Mouse (Mus musculus) midbrain, embryonic 15.5 days (tissue): ENCODE data around the gene Nbea. TPM values are rescaled to one million over a fixed set of nuclear protein-coding genes. Genes with fewer than 3 reads are reported as not detected.
A peak's percentile ranks its signal among the peaks of the same experiment; 100 is the strongest.
"Not testable (repeated sequence)": the region's sequence is repeated elsewhere in the genome, so short reads cannot be mapped to it uniquely, and the experiment has no call there.

Experiments used
- ATAC-seq: fragments of 200-750 bp; cut with Nextera tagmentation; replicated peaks from 2 replicates; pipeline ENCODE4 v1.8.0; 2017; ENCODE audit warnings: moderate TSS enrichment
- H3K27ac ChIP-seq: fragments of 300-500 bp; sonication (generic); 2 replicates; pipeline ENCODE4 v1.5.1; 2015; ENCODE audit warnings: mild to moderate bottlenecking, inconsistent platforms
- H3K27me3 ChIP-seq: fragments of 300-500 bp; sonication (generic); replicated peaks from 2 replicates; pipeline ENCODE4 v1.6.1; 2015; ENCODE audit warnings: inconsistent platforms
- H3K36me3 ChIP-seq: fragments of 300-500 bp; sonication (generic); replicated peaks from 2 replicates; pipeline ENCODE4 v1.6.1; 2015; ENCODE audit warnings: inconsistent platforms
- H3K4me1 ChIP-seq: fragments of 300-500 bp; sonication (generic); 2 replicates; pipeline ENCODE4 v1.6.1; 2015; ENCODE audit warnings: inconsistent platforms
- H3K4me2 ChIP-seq: fragments of 300-500 bp; sonication (generic); 2 replicates; pipeline ENCODE4 v1.6.1; 2015; ENCODE audit warnings: inconsistent platforms, mild to moderate bottlenecking, moderate library complexity
- H3K4me3 ChIP-seq: fragments of 300-500 bp; sonication (generic); 2 replicates; pipeline ENCODE4 v1.5.1; 2015; ENCODE audit warnings: mild to moderate bottlenecking, inconsistent platforms
- H3K9ac ChIP-seq: fragments of 300-500 bp; sonication (generic); 2 replicates; pipeline ENCODE4 v1.6.1; 2015; ENCODE audit warnings: mild to moderate bottlenecking, inconsistent platforms
- H3K9me3 ChIP-seq: fragments of 300-500 bp; sonication (generic); 2 replicates; pipeline ENCODE4 v1.6.1; 2016; ENCODE audit warnings: inconsistent platforms
- WGBS: fragments of 180-500 bp; shearing (Covaris S2); methylation state at CpG from one replicate; pipeline ENCODE4 v1.1.7; 2015; ENCODE audit warnings: mixed read lengths; 5-methylcytosine and 5-hydroxymethylcytosine counted together
- polyA plus RNA-seq: library from polyadenylated mRNA; unstranded; fragments of >200 nt; fragmentation: Nextera tagmentation; extraction: Ambion mirVana; gene quantifications from 2 replicates; pipeline ENCODE4 v1.2.1, GENCODE M21; 2015

The Nbea gene
- polyA plus RNA-seq, 1 experiment from 2014 or later, result 61.0 TPM

DNA sequence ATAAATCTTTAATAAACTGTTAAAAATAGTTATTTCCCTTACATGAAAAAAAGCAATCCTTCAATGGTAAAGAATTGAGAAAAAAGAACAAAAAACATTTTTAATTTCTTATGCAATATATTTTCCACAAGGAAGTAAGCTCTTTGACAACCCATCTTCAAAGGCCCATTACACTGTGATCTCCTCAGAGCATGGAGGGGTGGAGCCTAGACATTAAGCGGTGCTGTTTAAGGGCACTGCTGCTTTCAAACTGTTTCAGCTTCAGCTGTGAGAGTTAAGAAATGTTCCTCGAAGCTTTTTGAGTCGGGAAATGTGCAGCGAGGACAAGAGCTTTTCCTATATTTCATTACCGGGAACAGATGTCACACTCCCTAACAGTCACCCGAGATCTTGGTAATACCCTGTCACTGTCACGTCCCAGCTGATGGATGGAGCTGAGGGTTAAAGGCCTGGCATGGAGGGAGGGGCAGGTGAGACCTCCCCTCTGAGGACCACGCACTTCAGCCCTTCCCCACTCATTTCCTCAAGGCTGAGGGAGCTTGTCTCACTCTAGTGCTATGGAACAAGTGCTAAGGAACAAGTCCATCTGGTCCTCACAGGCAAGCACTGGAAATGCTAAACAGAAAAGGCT is 547.8 kb downstream of the Nbea start:
- ATAC-seq, result 0 out of 2 replicates have a peak, but pooled peaks have one; percentile 22
- Histone ChIP-seq H3K9ac (no peak overlapping the region), H3K4me3 (no peak overlapping the region), H3K9me3 (no peaks in the 10 kb centered on the region), H3K4me1 (peaks cover 12% of the 10 kb centered on the region), H3K4me2 (no peak overlapping the region), H3K27me3 (no peaks in the 10 kb centered on the region), H3K36me3 (peaks cover 6% of the 10 kb centered on the region; the same call in 1 of the 2 replicates), H3K27ac (peak overlapping the region; percentile 73)
- WGBS, result 63% methylated on average over 8 of the region's 8 CpGs

DNA sequence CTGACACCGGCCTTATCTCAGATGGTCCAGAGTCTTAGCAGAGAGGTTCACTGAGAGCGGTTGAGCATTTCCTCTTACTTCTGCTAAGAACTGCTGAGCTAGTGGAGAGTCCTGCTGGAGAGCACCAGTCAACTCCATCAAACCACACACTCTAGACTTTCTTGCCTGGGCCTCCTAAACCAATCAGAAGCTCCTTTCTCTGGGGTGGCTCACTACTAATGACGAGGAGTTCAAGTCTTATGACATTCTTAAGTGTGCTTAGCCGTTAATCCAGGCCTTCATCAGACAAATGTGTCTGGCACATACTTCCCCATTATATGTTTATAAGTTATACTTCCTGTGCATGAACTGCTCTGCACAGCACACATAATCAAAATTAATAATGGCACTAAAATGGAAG is 556.4 kb downstream of the Nbea start:
- H3K4me3 ChIP-seq, result no peak overlapping the region
- H3K4me2 ChIP-seq, result no peak overlapping the region
- H3K36me3 ChIP-seq, result peaks cover 30% of the 10 kb centered on the region
- H3K9ac ChIP-seq, result no peak overlapping the region
- WGBS, result 94% methylated on average over 4 of the region's 4 CpGs
- H3K27me3 ChIP-seq, result no peaks in the 10 kb centered on the region
- H3K4me1 ChIP-seq, result no peaks in the 10 kb centered on the region
- H3K27ac ChIP-seq, result no peak overlapping the region
- no peaks in the 10 kb centered on the region for H3K9me3 ChIP-seq
- ATAC-seq, result no peak

DNA sequence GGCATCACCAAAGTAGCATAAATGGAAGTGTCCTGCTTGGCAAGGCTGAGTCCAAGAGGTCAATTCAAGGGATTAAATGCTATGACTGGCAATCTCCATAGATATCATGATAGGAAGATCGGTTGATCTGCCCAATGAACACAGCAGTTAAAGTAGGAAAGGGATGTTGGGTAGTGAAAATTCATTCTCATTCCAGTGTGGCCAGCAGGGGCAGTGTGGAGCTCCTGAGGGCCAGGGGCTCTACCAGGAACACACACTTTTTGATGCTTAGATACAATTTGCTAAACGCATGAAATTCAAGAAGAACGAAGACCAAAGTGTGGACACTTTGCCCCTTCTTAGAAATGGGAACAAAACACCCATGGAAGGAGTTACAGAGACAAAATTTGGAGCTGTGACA is 561.5 kb downstream of the Nbea start:
- not testable (repeated sequence) for H3K4me3 ChIP-seq, H3K27me3 ChIP-seq, H3K9ac ChIP-seq, ATAC-seq, H3K9me3 ChIP-seq, H3K4me2 ChIP-seq, H3K27ac ChIP-seq, H3K36me3 ChIP-seq, H3K4me1 ChIP-seq
- 98% methylated on average over 3 of the region's 3 CpGs for WGBS

DNA sequence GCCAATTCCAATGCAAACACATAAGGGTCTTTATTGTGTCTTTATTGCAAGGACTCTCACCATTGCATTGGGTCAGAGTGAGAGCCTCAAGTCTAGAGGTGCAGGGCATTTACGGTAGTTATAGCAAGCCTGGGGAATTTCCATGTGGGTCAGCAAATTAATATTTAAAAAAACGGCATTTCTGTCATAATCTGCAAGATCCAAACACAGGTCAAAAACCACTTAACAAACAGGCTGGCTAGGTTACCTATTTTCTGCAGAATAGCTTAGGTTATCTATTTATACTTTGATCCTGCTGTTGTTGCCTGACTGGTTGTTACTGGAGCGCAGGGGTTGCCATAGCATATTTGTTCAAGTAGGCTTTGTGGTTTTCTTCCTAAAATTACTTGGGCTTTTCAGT is 565.1 kb downstream of the Nbea start:
- WGBS, result 92% methylated on average over 3 of the region's 3 CpGs
- no peak for ATAC-seq

DNA sequence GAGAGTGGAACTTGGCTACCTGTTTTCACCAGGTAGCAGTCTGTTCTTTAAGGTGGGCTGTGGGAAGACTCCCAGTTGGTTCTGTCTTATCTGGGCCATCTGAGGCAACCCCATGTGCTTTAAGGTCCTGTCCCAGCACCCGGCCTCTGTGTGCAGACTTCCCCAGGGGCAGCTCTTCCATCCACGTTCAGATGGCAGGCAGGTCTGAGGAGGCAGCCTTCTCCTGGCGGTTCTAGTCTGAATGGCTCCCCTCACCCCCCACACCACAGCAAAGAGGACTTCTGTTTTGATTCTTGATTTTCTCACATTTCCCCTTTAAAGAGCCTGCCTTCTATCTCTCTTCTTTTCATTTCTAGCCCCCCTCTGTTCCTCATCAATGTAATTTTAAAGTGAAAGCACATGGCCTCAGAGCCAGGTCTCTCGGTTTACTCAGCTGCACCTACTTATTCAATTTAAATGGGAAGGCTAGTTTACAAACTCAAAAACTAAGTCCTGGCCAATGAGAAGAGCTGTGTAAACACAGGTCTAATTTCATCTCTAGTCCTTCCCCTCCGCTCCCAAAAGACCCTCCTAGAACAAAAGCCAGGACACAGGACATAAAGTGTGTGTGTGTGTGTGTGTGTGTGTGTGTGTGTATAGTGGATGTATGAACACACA is 570.9 kb downstream of the Nbea start:
- H3K4me2 ChIP-seq, result no peak overlapping the region
- H3K4me3 ChIP-seq, result no peak overlapping the region
- no peaks in the 10 kb centered on the region for H3K9me3 ChIP-seq
- WGBS, result 60% methylated on average over 5 of the region's 5 CpGs
- ATAC-seq, result no peak
- no peak overlapping the region for H3K27ac ChIP-seq
- H3K27me3 ChIP-seq, result no peaks in the 10 kb centered on the region
- no peak overlapping the region for H3K9ac ChIP-seq
- no peaks in the 10 kb centered on the region for H3K36me3 ChIP-seq
- H3K4me1 ChIP-seq, result no peaks in the 10 kb centered on the region

More for the DNA sequence above, 565.1 kb downstream of the Nbea start:
- H3K36me3 ChIP-seq, result 0 out of 2 replicates have a peak, but pooled peaks cover 4% of the 10 kb centered on the region
- H3K9me3 ChIP-seq, result no peaks in the 10 kb centered on the region
- H3K27ac ChIP-seq, result no peak overlapping the region
- H3K4me2 ChIP-seq, result no peak overlapping the region
- no peaks in the 10 kb centered on the region for H3K4me1 ChIP-seq
- no peaks in the 10 kb centered on the region for H3K27me3 ChIP-seq
- H3K9ac ChIP-seq, result no peak overlapping the region
- H3K4me3 ChIP-seq, result no peak overlapping the region

DNA sequence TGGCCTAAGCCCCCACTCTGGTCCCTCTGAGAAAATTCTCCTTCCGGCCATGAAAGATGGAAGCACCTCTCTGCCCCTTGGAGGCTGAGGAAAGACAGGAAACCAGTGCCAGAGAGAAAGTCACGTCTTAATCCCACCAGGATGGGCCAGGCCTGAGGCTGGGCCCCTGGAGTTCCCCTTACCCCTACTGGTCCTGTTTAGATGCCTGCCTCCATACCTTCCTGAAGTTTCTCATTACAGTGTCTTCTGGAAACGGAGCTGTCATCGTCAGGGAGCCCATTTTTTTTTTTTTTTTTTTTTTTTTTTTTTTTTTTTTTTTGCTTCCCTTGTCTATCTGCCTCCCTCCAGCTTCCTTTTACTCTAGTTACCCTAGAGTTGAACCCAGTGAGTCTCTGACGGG is 571.5 kb downstream of the Nbea start:
- H3K27me3 ChIP-seq, result no peaks in the 10 kb centered on the region
- H3K27ac ChIP-seq, result no peak overlapping the region
- no peaks in the 10 kb centered on the region for H3K9me3 ChIP-seq
- H3K4me2 ChIP-seq, result no peak overlapping the region
- ATAC-seq, result no peak
- no peaks in the 10 kb centered on the region for H3K36me3 ChIP-seq
- 65% methylated on average over 5 of the region's 5 CpGs for WGBS
- H3K4me1 ChIP-seq, result no peaks in the 10 kb centered on the region
- H3K9ac ChIP-seq, result no peak overlapping the region
- H3K4me3 ChIP-seq, result no peak overlapping the region

DNA sequence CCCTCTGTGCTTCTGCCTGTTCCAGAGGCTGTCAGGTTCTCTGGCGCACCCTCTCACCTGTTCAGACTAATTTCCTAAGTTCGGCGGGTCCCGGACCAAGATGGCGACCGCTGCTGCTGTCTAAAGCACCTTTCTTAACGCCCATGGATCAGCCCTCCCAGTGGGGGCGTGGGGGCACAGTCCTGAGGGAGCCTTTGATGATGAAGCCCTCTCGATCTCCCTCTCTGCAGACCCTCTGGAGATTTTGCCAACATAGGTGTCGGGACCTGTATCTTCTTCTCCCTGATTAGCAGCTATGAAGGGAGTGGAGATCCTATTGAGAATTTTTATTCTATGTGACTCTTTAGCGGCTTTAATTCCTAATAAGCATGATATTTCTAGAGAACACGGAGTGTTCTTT is 573.3 kb downstream of the Nbea start:
- WGBS, result 93% methylated on average over 12 of the region's 12 CpGs
- no peaks in the 10 kb centered on the region for H3K4me1 ChIP-seq
- no peak overlapping the region for H3K9ac ChIP-seq
- H3K36me3 ChIP-seq, result no peaks in the 10 kb centered on the region
- H3K4me2 ChIP-seq, result no peak overlapping the region
- no peak for ATAC-seq
- H3K9me3 ChIP-seq, result no peaks in the 10 kb centered on the region
- no peaks in the 10 kb centered on the region for H3K27me3 ChIP-seq
- no peak overlapping the region for H3K27ac ChIP-seq
- H3K4me3 ChIP-seq, result no peak overlapping the region

DNA sequence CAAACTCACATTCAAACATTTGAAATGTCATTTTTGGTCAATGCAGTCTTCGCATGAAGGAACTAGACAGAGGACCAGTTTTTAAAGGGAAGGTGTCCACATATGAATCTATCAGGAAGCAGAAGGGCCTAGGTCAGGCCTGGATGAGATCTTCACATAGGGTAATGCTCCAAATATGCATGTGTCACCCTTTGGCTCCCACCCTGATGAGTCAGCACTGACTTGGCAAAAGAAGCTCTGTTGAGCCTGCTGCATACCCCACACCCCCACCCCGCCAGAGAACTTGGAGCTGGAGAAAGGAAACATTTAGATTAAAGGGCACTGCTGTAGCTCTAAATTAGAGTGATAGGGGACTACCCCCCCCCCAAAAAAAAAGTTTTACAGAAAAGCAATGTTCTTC is 583.2 kb downstream of the Nbea start:
- WGBS, result 87% methylated on average over 2 of the region's 2 CpGs
- H3K27ac ChIP-seq, result no peak overlapping the region

DNA sequence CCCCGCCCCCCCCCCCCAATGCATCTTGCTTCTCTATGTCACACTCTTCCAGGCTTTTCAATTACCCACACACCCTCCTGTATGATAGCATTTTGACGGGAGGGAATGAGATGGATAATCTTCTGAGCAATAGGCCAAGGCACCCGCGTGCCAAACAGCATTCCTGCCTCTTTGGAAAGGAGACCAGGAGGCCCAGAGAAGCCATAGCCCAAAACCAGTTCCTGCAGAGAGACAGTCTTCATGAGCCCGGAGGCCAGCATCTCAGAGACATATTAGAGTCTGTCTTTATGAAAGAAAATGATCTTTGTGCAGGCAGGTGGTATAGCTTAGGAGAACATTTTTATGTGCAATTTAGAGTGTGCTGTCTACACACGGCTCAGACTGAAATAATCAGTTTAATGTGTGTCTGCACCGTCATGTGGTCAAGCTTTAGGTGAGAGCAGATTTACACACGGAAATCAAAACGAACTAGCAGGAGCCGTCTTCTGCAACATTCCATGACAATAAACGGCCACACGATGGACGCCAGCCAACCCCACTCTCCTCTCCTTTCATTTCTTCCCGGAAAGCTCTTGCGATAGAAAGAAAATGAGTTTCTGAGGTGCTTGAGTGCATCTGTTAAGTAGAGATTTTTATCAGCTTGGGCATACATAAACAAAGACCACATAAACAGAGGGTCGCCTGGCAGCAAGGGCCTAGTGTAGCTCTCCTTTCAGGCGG is 584.0 kb downstream of the Nbea start:
- H3K4me2 ChIP-seq, result no peak overlapping the region
- WGBS, result 68% methylated on average over 17 of the region's 17 CpGs
- H3K9me3 ChIP-seq, result no peaks in the 10 kb centered on the region
- H3K4me1 ChIP-seq, result no peaks in the 10 kb centered on the region
- no peak overlapping the region for H3K27ac ChIP-seq
- H3K4me3 ChIP-seq, result no peak overlapping the region
- H3K27me3 ChIP-seq, result no peaks in the 10 kb centered on the region
- no peaks in the 10 kb centered on the region for H3K36me3 ChIP-seq
- H3K9ac ChIP-seq, result no peak overlapping the region
- ATAC-seq, result no peak

More for the DNA sequence above, 583.2 kb downstream of the Nbea start:
- Histone ChIP-seq H3K4me3 (no peak overlapping the region), H3K4me2 (no peak overlapping the region), H3K4me1 (no peaks in the 10 kb centered on the region), H3K9ac (no peak overlapping the region), H3K9me3 (no peaks in the 10 kb centered on the region), H3K36me3 (no peaks in the 10 kb centered on the region), H3K27me3 (no peaks in the 10 kb centered on the region)
- ATAC-seq, result no peak

DNA sequence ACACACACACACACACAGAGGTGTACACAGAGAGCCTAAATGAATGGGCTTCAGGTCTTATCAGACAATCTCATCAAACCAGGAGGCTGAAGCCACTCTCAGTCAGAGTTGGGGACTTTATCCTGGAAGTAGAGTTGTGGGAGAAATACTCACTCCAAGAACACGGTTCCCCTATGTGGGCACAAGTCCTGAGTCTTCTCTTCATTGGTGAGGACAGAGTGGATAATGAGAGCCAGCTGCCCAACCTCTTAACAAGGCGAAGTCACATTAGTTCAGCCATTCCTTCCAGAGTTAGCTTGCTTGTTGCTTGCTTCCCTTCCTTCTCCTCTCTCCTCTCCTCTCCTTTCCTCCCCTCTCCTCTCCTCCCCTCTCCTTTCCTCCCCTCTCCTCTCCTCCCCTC is 584.8 kb downstream of the Nbea start:
- no peaks in the 10 kb centered on the region for H3K36me3 ChIP-seq
- H3K27me3 ChIP-seq, result no peaks in the 10 kb centered on the region
- no peak overlapping the region for H3K27ac ChIP-seq
- H3K4me2 ChIP-seq, result no peak overlapping the region
- WGBS, result 76% methylated on average over 2 of the region's 2 CpGs
- no peaks in the 10 kb centered on the region for H3K9me3 ChIP-seq
- H3K4me1 ChIP-seq, result no peaks in the 10 kb centered on the region
- H3K9ac ChIP-seq, result no peak overlapping the region
- ATAC-seq, result no peak
- H3K4me3 ChIP-seq, result no peak overlapping the region

DNA sequence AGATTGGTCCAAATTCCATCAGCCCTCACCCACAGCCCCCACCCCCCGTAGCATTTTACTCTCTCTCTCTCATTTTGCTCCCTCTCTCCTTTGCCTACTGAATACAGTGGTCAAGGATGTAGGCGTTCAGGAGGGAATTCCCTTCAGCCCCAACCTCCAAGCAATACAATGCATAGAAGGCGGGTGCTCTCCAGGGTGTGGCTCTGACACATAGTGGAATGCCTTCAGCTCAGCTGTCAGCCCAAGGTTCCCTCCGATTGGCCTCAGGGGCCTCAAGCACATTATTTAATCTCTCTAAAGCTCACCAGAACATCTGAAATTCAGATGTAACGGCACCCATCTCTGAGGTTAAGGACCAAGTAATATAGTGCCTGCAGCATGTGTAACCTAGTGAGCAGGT is 590.2 kb downstream of the Nbea start:
- Histone ChIP-seq H3K27ac (no peak overlapping the region), H3K36me3 (no peaks in the 10 kb centered on the region), H3K4me2 (no peak overlapping the region), H3K27me3 (no peaks in the 10 kb centered on the region), H3K9me3 (no peaks in the 10 kb centered on the region), H3K4me3 (no peak overlapping the region), H3K4me1 (peaks cover 9% of the 10 kb centered on the region), H3K9ac (no peak overlapping the region)
- no peak for ATAC-seq
- 68% methylated on average over 5 of the region's 5 CpGs for WGBS

DNA sequence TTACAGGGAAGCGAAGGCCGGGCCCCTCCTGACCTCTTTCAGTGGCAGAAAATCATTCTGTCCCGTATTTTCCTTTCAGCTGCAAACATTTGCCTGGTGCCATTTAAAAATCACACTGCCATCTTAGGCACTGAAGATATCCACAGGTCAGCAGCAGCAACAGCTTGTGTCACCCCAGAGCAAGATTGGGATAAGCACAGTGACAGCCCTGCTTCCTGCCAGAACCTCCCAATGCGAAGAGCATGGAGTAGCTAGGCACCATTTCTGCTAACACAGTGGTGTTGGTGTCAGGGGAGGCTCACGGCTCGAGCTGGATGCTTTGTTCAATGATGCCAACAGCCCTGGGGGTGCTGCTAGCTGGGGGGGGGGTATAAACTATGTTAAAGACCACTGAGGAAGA is 592.8 kb downstream of the Nbea start:
- Histone ChIP-seq H3K27me3 (no peaks in the 10 kb centered on the region), H3K4me2 (no peak overlapping the region), H3K27ac (no peak overlapping the region), H3K4me3 (no peak overlapping the region), H3K9me3 (no peaks in the 10 kb centered on the region), H3K9ac (no peak overlapping the region), H3K36me3 (no peaks in the 10 kb centered on the region), H3K4me1 (peaks cover 20% of the 10 kb centered on the region)
- no peak for ATAC-seq
- 63% methylated on average over 6 of the region's 6 CpGs for WGBS
